Mouse (Mus musculus): ENCODE results near the gene Dennd5b.

GRCm38 (mm10) chr6:148959540-148960238, 141.8 kb downstream of the Dennd5b start:
- TF ChIP-seq CTCF (IDR thresholded peaks at IDR 0.05; ENCODE audit: low read depth): no peak
- no peak for TF ChIP-seq EP300 (IDR thresholded peaks at IDR 0.05; ENCODE audit: low read depth)

Data from liver, embryonic 14.5 days (tissue).